Mouse (Mus musculus) limb, embryonic 11.5 days (tissue): ENCODE measurements at regions not wholly inside any gene's neighbourhood (a gene's known extent, or its start where the extent isn't known, plus 50 kb on each side); places are given as distances from the start of the nearest gene placed in this dataset.

ENCODE experiments used
- ATAC-seq: fragments of 200-750 bp; cut with Nextera tagmentation; 2 replicates; pipeline ENCODE4 v1.8.0; 2017; ENCODE audit warnings: low read depth; ENCODE audit not compliant: insufficient number of reproducible peaks, low FRiP score, low TSS enrichment
- DNase-seq: peaks from one replicate; pipeline ENCODE4 v3.0.0-alpha.2; 2015; ENCODE audit warnings: low spot score
- H3K27ac ChIP-seq: fragments of 300-500 bp; sonication (generic); replicated peaks from 2 replicates; pipeline ENCODE4 v1.5.1; 2014; ENCODE audit warnings: low read depth, mild to moderate bottlenecking, low read length
- H3K27me3 ChIP-seq: fragments of 300-500 bp; sonication (generic); 2 replicates; pipeline ENCODE4 v1.6.1; 2014; ENCODE audit warnings: mild to moderate bottlenecking, low read length, mixed read lengths; ENCODE audit not compliant: control insufficient read depth, insufficient read depth
- H3K36me3 ChIP-seq: fragments of 300-500 bp; sonication (generic); 2 replicates; pipeline ENCODE4 v1.6.1; 2014; ENCODE audit warnings: mild to moderate bottlenecking, low read length, moderate library complexity, mixed read lengths; ENCODE audit not compliant: control insufficient read depth, insufficient read depth
- H3K4me1 ChIP-seq: fragments of 300-500 bp; sonication (generic); 2 replicates; pipeline ENCODE4 v1.6.1; 2014; ENCODE audit warnings: low read length, mixed read lengths; ENCODE audit not compliant: control insufficient read depth, insufficient read depth
- H3K4me2 ChIP-seq: fragments of 300-500 bp; sonication (generic); 2 replicates; pipeline ENCODE4 v1.6.1; 2014; ENCODE audit warnings: low read depth, mild to moderate bottlenecking, moderate library complexity; ENCODE audit not compliant: severe bottlenecking
- H3K4me3 ChIP-seq: fragments of 300-500 bp; sonication (generic); 2 replicates; pipeline ENCODE4 v1.5.1; 2014; ENCODE audit warnings: low read depth, low read length
- H3K9ac ChIP-seq: fragments of 300-500 bp; sonication (generic); 2 replicates; pipeline ENCODE4 v1.6.1; 2014; ENCODE audit warnings: mild to moderate bottlenecking, low read length
- H3K9me3 ChIP-seq: fragments of 300-500 bp; sonication (generic); 2 replicates; pipeline ENCODE4 v1.6.1; 2016; ENCODE audit warnings: low read length; ENCODE audit not compliant: control insufficient read depth
- WGBS: fragments of 180-500 bp; shearing (Covaris S2); extraction: QIAGEN DNeasy Blood & Tissue Kit; methylation state at CpG from one replicate; pipeline ENCODE4 v1.1.7; 2014; 5-methylcytosine and 5-hydroxymethylcytosine counted together

DNA sequence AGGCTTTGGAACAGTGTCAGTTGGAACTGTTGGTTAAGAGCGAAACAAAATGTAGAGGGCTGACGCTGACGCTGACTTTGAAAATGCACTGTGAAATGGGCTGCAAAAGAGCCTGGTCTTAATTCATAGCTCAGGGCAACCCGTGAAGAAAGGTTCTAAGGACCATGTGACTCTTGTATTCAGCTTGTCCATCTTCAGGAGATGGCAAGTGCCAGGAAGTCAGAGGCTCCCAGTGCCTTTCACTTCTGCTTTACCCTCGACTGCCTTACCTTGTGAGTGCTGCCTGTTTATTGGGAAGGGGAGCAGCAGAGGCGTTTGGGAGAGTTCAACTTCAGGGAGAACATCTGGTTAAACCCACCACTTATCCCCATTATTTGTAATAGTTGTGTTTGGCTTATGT, 70.1 kb upstream of the Tln2 start:
- no peak for ATAC-seq
- H3K9ac ChIP-seq = no peak overlapping the region
- DNase-seq = no peak
- no peaks in the 10 kb centered on the region for H3K9me3 ChIP-seq
- H3K4me2 ChIP-seq = no peak overlapping the region
- H3K4me3 ChIP-seq = no peak overlapping the region
- no peaks in the 10 kb centered on the region for H3K36me3 ChIP-seq
- 16% methylated on average over 6 of the region's 6 CpGs for WGBS
- no peaks in the 10 kb centered on the region for H3K27me3 ChIP-seq
- peaks cover 9% of the 10 kb centered on the region for H3K4me1 ChIP-seq
- H3K27ac ChIP-seq = no peak overlapping the region

DNA sequence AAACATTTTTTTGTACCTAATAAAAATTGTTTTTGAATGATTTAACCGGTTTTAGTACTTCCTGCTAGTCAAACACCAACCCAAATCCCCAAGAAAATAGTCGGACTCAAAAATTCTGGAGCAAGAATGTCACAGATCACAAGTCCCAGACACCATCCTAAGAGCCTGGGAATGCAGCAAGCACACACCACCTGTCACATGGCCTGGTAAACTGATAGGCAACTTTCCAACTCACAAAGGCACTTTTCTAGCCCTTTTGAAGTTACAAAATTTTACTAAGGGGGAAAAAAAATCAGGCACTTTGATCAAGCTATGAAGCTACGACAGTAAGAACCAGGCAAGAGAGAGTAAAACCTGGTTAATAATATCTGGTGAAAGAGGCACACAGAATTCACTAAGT, 70.7 kb upstream of the Tln2 start:
- peaks cover 9% of the 10 kb centered on the region for H3K4me1 ChIP-seq
- no peaks in the 10 kb centered on the region for H3K27me3 ChIP-seq
- ATAC-seq (no peak), DNase-seq (no peak)
- WGBS = 61% methylated on average over 3 of the region's 3 CpGs
- no peak overlapping the region for H3K4me3 ChIP-seq
- H3K27ac ChIP-seq = no peak overlapping the region
- no peak overlapping the region for H3K4me2 ChIP-seq
- H3K9me3 ChIP-seq = no peaks in the 10 kb centered on the region
- H3K9ac ChIP-seq = no peak overlapping the region
- H3K36me3 ChIP-seq = no peaks in the 10 kb centered on the region

DNA sequence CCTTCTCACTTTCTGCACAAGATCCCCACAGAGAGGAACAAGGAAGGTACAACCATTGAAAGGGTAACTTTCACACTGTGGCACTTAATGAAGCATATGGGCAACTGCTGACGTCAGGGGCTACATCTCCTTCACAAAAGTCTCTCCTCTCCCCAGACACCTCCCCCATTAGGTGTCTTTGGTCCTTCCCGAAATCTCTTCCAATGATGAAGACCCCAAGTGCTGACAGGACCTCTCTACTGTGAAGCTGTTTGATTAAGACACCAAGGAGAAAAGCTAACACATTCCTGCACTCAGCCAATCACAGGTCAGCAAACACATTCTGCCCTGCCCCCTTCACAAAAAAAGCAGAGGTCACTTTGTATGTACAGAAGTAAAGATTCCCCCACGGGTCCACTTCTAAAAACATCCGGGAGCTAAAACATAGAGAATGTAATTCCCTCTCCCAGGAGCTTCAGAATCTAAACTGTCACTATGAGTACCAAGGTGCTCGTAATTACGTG, 72.3 kb upstream of the Tln2 start:
- ATAC-seq (no peak), DNase-seq (no peak)
- H3K9ac ChIP-seq = peak overlapping the region; percentile 84; the same call in 1 of the 2 replicates
- H3K9me3 ChIP-seq = no peaks in the 10 kb centered on the region
- peak overlapping the region; percentile 75 for H3K4me3 ChIP-seq
- peak overlapping the region; percentile 100 for H3K4me2 ChIP-seq
- no peaks in the 10 kb centered on the region for H3K27me3 ChIP-seq
- under 1% methylated on average over 6 of the region's 6 CpGs for WGBS
- H3K36me3 ChIP-seq = no peaks in the 10 kb centered on the region
- no peak overlapping the region for H3K27ac ChIP-seq
- peaks cover 9% of the 10 kb centered on the region for H3K4me1 ChIP-seq

DNA sequence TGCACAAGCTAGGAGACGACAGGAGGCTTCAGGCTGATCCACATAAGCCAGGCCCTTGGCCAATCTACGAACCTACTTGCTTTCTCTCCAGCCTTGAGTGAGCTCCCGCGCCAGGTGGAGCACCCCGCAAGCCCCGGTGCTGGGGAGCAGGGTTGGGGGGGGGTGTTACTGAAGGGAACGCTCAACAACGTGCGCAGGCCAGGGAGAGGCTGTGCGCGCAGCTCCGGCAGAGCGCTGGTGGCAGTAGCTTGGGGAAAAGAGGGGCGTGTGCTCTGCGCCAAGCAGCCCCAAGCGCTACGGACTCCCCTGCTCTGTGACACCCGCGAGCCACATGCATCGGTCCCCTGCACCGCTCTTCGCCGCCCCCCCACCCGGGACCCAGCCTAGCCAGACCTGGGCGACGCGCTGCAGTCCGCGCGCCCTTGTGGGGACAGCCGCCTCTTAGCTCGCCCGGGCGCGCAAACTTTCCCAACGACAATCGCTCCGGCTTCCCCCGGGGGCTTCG, 73.1 kb upstream of the Tln2 start:
- Histone ChIP-seq H3K36me3 (no peaks in the 10 kb centered on the region), H3K4me3 (peak overlapping the region; percentile 75), H3K4me1 (peaks cover 9% of the 10 kb centered on the region), H3K27me3 (no peaks in the 10 kb centered on the region), H3K4me2 (peak overlapping the region; percentile 100), H3K9me3 (no peaks in the 10 kb centered on the region), H3K9ac (peak overlapping the region; percentile 84), H3K27ac (no peak overlapping the region)
- DNase-seq (peak; percentile 61), ATAC-seq (peak; percentile 56; the same call in 1 of the 2 replicates)
- WGBS = under 1% methylated on average over 40 of the region's 40 CpGs

DNA sequence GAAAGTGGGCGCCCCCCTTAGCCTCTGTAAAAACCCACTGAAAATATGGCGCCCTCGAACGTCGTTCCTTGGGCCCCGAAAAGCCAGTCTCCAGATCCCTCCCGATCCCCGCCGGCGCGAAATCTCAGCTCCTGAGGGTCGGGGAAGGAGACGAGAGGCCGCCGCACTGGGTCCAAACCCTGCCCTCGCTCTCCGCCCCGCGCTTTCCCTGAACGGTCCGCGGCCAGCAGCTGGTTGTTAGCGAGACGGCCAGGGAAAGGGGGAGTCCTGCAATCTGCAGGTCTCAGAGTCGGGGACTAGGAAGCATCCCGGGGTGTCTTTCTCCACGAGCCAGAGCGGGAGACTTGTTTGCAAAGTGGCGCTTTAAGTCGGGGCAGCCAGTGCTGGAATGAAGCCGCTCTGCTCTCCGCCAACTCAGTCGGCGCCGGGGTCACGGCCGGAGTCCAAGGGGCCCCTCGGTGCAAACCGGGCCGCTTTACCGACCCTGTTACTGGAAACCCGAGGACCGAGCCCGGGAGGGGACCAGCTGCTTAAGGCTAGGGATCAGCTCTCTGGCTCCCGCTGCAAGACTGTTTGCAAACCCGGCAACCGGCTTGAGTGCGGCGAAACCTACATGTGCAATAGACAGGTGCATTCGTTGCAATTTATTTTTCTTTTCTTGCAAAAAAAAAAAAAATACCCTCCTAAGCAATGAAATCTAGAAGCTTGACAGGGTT, 73.7 kb upstream of the Tln2 start:
- DNase-seq (peak; percentile 78), ATAC-seq (no peak)
- H3K4me1 ChIP-seq = peaks cover 9% of the 10 kb centered on the region
- under 1% methylated on average over 50 of the region's 50 CpGs for WGBS
- no peak overlapping the region for H3K27ac ChIP-seq
- H3K4me3 ChIP-seq = peak overlapping the region; percentile 75
- H3K36me3 ChIP-seq = no peaks in the 10 kb centered on the region
- H3K9ac ChIP-seq = peak overlapping the region; percentile 84
- peak overlapping the region; percentile 100 for H3K4me2 ChIP-seq
- H3K27me3 ChIP-seq = no peaks in the 10 kb centered on the region
- H3K9me3 ChIP-seq = no peaks in the 10 kb centered on the region

DNA sequence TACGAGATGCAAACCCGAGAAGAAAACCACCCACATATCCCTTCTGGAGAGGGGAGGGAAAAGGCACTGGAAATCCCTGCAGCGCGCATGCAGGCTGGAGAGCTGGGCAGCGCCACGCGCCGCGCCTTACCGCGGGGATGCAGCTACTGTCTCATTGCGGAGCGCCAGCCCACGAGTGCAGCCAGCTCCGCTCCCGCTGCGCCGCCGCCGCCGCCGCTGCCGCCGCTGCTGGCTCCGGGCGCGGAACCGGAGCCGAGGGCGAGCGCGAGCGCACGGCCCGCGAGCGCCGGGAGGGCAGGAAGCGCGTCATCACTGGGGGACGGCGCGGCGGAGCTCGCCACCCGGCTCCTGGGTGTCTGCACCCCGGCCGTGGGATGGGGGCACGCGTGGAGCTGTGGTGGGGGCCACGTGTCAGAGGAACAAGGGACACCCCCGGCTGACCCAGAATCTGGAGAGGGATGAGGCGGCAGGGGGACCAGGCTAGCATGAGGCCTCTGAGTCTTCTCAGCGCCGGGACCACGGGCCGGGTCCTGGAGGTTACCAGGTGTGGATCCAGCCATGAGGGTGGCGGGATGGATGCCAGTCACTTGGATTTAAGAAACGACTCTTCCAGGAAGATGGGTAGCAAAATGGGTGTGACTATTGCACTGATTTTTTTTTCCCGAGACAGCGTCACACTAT, 74.4 kb upstream of the Tln2 start:
- ATAC-seq = no peak
- peak overlapping the region; percentile 100 for H3K4me2 ChIP-seq

DNA sequence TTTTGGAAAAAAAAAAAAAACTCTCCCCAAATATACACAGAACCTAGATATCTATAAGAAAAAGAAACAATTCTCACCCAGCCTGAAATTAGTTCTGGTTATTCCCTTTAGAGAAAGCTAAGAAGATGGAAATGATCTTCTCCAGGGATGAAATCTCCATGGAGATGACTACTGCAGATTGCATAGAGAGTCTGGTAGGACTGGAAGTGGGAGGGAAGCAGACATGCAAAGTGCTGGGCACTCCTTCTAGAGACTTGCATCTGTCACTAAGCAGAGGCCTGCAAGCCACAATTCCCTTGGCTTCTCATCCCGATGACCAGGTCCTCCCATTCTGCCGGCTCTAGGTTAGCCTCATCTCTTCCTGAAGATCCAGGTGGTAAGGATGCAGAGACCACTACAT, 87.3 kb upstream of the Tln2 start:
- WGBS = 89% methylated on average over 2 of the region's 2 CpGs
- ATAC-seq = no peak

More for the DNA sequence above, 74.4 kb upstream of the Tln2 start:
- Histone ChIP-seq H3K27ac (peak overlapping the region; percentile 61; the same call in 1 of the 2 replicates), H3K27me3 (no peaks in the 10 kb centered on the region), H3K36me3 (no peaks in the 10 kb centered on the region), H3K9me3 (no peaks in the 10 kb centered on the region), H3K4me3 (peak overlapping the region; percentile 75), H3K9ac (peak overlapping the region; percentile 84), H3K4me1 (peaks cover 7% of the 10 kb centered on the region)
- WGBS = under 1% methylated on average over 60 of the region's 61 CpGs
- DNase-seq = peak; percentile 82

DNA sequence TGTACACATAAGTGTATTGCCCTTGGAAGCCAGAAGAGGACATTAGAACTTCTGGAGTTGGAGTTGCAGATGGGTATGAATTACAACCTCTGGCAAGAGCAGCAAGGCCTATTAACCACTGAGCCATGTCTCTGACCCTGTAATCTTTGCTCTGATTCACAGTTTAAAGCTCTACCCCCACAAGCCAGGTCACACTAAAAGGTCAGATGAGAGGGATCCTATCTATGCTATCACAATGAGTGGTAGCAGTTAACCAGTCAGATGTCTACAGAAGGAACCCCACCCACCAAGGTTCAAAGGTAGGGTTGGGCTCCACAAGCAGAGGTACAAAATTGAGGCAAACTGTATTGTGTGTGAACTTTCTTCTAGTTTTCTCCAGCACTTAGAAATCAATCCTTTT, 94.5 kb upstream of the C2cd4b start:
- H3K36me3 ChIP-seq = no peaks in the 10 kb centered on the region
- no peak overlapping the region for H3K9ac ChIP-seq
- no peak overlapping the region for H3K4me2 ChIP-seq
- H3K27me3 ChIP-seq = no peaks in the 10 kb centered on the region
- DNase-seq (no peak), ATAC-seq (no peak)
- no peaks in the 10 kb centered on the region for H3K4me1 ChIP-seq
- H3K4me3 ChIP-seq = no peak overlapping the region
- H3K9me3 ChIP-seq = no peaks in the 10 kb centered on the region
- no peak overlapping the region for H3K27ac ChIP-seq

More for the DNA sequence above, 87.3 kb upstream of the Tln2 start:
- no peaks in the 10 kb centered on the region for H3K27me3 ChIP-seq
- no peak overlapping the region for H3K27ac ChIP-seq
- no peak overlapping the region for H3K9ac ChIP-seq
- H3K4me2 ChIP-seq = no peak overlapping the region
- H3K4me3 ChIP-seq = no peak overlapping the region
- H3K36me3 ChIP-seq = no peaks in the 10 kb centered on the region
- no peak for DNase-seq
- H3K9me3 ChIP-seq = no peaks in the 10 kb centered on the region
- no peaks in the 10 kb centered on the region for H3K4me1 ChIP-seq
